Mouse (Mus musculus) megakaryocyte, embryonic 14.5 days (primary cell): ENCODE data around the gene Ppp1r27. TPM values are rescaled to one million over a fixed set of nuclear protein-coding genes. Genes with fewer than 3 reads are reported as not detected.

Source experiments
- H3K27me3 ChIP-seq: replicated peaks from 2 replicates; pipeline ENCODE3; 2012; ENCODE audit warnings: inconsistent platforms
- H3K36me3 ChIP-seq: replicated peaks from 2 replicates; pipeline ENCODE3; 2012; ENCODE audit warnings: low read length, inconsistent platforms, mixed read lengths
- H3K4me1 ChIP-seq: 2 replicates; pipeline ENCODE4 v1.6.1; 2012; ENCODE audit warnings: inconsistent platforms
- H3K4me3 ChIP-seq: replicated peaks from 2 replicates; pipeline ENCODE3; 2012; ENCODE audit warnings: moderate library complexity, mild to moderate bottlenecking, inconsistent platforms
- H3K9me3 ChIP-seq: 2 replicates; pipeline ENCODE4 v1.6.1; 2012; ENCODE audit warnings: inconsistent platforms
- FLI1 ChIP-seq: IDR thresholded peaks from 2 replicates; pipeline ENCODE4 v1.6.1; 2012; ENCODE audit warnings: low read length, inconsistent platforms, mixed read lengths
- GATA1 ChIP-seq: IDR thresholded peaks from 3 replicates; pipeline ENCODE4 v1.6.1; 2012; ENCODE audit warnings: mixed read lengths, low read length, inconsistent platforms, borderline replicate concordance
- polyA plus RNA-seq: library from polyadenylated mRNA; stranded (reverse); fragments of >175 nt; gene quantifications from 2 replicates; pipeline ENCODE4 v1.2.3, GENCODE M21; 2012; ENCODE audit warnings: low replicate concordance; ENCODE audit not compliant: insufficient read depth

Ppp1r27 gene
- polyA plus RNA-seq, 1 experiment, result 0.25 TPM

DNA sequence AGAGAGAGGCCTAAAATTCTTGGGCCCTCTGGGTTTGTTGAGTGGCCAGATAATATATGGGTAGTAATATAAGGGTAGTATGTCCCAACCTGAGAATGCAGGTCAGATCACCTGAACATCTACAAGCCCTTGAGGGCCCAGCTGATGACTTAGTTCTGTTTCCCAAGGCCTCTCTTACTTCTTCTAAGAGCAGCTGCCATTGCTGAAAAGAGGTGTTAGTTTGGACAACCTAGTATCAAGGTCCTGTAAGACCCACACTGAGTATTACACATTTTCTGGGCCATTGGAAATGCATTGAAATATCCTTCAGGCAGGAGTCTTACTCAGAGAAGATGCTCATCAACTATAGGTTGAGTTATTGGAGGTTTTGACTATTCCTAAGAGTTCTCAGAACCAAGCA is 25.0 kb upstream of the Ppp1r27 start:
- Histone ChIP-seq H3K4me3 (no peak overlapping the region), H3K9me3 (no peaks in the 10 kb centered on the region), H3K27me3 (no peaks in the 10 kb centered on the region), H3K4me1 (peaks cover 79% of the 10 kb centered on the region), H3K36me3 (peaks cover 52% of the 10 kb centered on the region)
- TF ChIP-seq FLI1 (no peak), GATA1 (no peak)

DNA sequence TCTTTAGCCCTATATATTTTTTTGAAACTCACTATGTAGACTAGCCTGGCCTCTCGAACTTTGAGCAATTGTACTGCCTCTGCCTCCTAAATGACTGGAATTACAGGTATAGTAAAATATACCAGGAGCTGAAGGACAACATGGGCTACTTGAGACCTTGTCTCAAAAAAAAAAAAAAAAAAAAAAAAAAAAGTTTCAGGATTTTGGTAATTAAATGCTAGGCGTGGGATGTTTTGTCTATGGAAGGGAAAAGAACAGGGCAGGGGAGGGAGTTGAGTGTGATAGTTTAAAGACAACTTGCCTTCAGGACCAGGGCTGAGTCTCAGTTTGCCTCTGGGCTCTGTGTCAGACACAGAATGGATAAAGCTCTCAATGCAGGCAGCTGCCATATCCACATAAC is 24.1 kb upstream of the Ppp1r27 start:
- Histone ChIP-seq H3K9me3 (no peaks in the 10 kb centered on the region), H3K4me3 (peak overlapping the region; percentile 38), H3K4me1 (peaks cover 83% of the 10 kb centered on the region), H3K36me3 (peaks cover 58% of the 10 kb centered on the region), H3K27me3 (no peaks in the 10 kb centered on the region)
- TF ChIP-seq GATA1 (no peak), FLI1 (no peak)

DNA sequence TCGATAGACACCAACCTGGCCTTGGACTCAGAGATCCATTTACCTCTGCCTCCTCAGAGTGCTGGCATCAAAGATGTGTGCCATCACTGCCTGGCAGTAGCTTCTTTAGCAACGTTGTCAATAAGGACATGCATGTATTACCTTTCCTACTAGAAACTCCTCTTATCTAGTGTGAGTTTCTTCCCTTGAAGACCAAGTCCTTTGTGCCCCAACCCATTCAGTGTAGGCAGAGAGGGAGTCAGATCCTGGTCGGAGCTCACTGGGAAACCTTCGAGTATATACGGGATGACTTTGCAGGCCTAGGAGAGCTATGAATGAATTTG is 23.3 kb upstream of the Ppp1r27 start:
- TF ChIP-seq FLI1, result no peak
- no peak for TF ChIP-seq GATA1
- H3K27me3 ChIP-seq, result no peaks in the 10 kb centered on the region
- H3K4me1 ChIP-seq, result peaks cover 77% of the 10 kb centered on the region
- peak overlapping the region; percentile 99 for H3K4me3 ChIP-seq
- peaks cover 53% of the 10 kb centered on the region for H3K36me3 ChIP-seq
- no peaks in the 10 kb centered on the region for H3K9me3 ChIP-seq

DNA sequence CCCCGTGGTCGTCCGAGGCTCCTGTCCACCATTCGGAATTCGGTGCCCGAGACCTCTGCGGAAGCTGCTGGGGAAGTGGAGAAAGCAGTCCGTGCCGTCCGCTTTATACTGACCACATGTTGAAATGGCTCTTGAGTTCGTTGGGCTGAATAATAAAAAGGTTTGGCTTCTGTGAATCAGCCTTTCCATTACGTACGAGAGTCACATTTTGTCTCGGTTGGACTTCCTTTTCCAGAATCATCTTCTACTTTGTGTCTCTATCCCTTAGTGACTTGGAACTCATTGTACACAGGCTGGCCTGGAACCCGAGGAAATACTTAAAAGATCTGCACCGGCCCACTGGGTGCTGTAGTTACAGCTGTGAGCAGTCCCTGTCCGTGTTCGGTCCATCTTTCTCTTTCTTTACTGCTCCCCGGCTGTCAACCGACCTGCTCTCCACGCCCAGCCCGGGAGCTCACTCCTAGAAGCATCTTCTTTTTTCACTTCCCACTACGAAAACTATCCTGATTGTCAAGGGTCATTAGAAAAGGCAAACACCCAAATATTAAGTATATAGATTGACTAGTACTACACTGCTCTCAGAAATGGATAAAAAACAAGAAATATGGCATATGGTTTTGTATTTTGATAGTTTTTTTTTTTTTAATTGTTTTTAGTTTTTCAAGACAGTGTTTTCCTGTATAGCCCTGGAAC is 22.8 kb upstream of the Ppp1r27 start:
- Histone ChIP-seq H3K9me3 (no peaks in the 10 kb centered on the region), H3K27me3 (no peaks in the 10 kb centered on the region), H3K4me3 (peak overlapping the region; percentile 99), H3K4me1 (peaks cover 72% of the 10 kb centered on the region), H3K36me3 (peaks cover 49% of the 10 kb centered on the region)
- no peak for TF ChIP-seq FLI1
- TF ChIP-seq GATA1, result no peak

DNA sequence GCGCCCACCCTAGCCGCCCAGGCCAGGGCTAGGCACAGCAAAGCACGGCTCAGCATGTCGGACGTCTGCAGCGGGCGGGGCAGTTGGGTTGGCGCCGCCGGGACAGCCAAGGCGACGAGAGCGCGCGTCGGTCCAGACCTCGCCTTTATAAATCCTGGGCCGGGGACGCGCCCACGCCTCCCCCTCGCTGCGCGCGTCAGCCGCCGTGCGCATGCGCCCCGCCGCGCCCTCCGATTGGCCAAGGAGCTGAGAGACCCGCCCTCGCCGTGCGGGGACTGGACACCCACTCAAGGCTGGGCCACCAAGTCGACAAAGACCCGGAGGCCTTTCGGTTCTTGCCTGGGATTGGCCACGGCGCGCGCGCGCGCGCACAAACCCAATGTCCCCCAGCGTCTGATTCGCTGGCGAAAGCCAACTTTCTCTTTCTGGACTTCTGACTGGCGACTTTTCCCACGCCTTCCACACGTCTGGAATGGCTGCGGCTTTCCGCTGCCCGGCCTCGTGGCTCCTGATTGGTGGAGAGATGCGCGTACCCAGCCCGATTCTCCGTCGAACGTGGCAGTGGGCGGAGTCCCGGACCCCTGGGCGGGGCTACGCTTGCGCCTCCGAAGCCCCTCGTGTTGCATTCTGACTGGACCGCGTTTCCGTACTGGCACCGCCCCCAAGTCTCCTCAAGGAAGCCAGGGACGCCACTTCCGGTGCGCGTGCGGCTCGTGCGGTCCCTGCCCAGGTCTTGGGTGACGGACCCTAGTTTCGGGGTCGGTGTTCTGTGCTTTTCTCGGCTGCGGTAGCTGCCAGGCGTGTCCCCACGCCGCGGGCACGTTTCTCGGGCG is 22.0 kb upstream of the Ppp1r27 start, which contains the start of gene P4hb:
P4hb (minus strand) TSS at position 502 of the 833 bp plus-strand sequence.
- H3K9me3 ChIP-seq, result no peaks in the 10 kb centered on the region
- no peaks in the 10 kb centered on the region for H3K27me3 ChIP-seq
- peak; percentile 90; the same call in 1 of the 2 replicates for TF ChIP-seq FLI1
- TF ChIP-seq GATA1, result no peak
- H3K36me3 ChIP-seq, result peaks cover 49% of the 10 kb centered on the region
- peak within 1 kb of the TSS; percentile 99 for H3K4me3 ChIP-seq
- peaks cover 72% of the 10 kb centered on the region for H3K4me1 ChIP-seq

DNA sequence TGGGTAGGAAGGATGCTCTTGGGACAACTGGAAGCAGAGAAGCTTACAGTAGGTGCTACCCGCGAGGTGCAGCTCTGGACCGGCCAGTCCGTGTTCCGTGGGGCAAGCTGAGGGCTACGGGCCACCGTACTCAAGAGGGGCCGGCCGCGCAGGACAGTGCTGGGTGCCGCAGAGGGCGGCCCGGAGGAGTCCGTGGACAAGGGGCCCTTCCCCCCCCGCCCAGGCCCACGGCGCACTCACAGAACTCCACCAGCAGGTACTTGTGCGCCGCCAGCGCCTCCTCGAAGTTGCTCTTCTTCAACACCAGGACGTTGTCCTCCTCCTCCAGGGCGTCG is 21.5 kb upstream of the Ppp1r27 start:
- Histone ChIP-seq H3K9me3 (no peaks in the 10 kb centered on the region), H3K27me3 (no peaks in the 10 kb centered on the region), H3K4me1 (peaks cover 72% of the 10 kb centered on the region), H3K36me3 (peaks cover 49% of the 10 kb centered on the region), H3K4me3 (peak overlapping the region; percentile 99)
- TF ChIP-seq FLI1, result no peak

DNA sequence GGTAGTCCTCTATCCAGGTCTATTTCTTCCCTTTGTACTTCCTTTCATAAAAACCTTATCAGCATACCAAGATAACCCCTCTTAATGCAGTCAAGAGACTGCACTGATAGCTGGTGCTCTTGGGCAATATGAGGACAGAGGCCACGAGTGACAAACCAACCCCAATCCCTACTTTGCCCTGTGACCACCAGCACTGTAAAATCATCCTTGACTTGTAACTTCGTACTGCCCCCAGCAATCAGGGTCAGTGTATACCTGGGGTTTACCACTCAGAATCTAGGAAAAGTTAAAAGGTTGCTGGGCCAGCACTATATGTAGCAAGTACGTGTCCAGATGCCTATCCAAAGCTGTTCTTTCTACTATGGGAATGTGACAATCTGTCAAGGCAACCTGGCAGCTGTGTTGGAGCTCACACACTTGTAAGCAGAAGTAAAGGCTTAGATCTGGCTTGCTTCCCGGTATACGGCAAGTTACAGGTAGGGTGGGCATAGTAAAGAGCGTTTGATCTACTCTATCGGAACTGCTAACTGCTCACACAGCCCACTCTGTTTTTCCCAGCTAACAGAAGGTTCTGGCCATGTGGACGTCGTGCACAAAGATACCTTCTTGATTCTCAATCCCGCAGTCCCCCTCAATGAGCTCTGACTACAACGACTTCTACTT is 21.0 kb upstream of the Ppp1r27 start:
- H3K27me3 ChIP-seq, result no peaks in the 10 kb centered on the region
- H3K4me3 ChIP-seq, result peak overlapping the region; percentile 99
- H3K4me1 ChIP-seq, result peaks cover 72% of the 10 kb centered on the region
- H3K36me3 ChIP-seq, result peaks cover 49% of the 10 kb centered on the region
- no peak for TF ChIP-seq GATA1
- no peak for TF ChIP-seq FLI1
- no peaks in the 10 kb centered on the region for H3K9me3 ChIP-seq

DNA sequence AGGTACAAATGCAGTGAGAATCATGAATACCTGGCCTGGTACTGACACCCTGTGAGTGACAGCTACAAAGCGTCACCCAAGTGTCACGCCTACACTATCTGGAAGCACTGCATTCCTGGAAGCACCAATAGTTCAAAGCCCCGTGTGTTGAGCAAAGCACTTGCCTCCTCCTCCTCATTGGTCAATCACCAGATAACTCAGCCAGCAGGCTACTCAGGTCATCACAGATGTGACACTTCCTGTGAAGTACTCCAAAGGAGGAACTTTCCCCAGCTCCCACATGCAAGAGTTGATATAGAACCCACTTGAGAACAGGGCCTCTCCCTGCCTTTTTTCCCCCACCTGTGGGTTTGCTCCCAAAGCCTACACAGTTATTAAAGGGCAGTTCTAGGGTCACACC is 20.2 kb upstream of the Ppp1r27 start:
- no peak for TF ChIP-seq GATA1
- no peak for TF ChIP-seq FLI1
- Histone ChIP-seq H3K9me3 (no peaks in the 10 kb centered on the region), H3K36me3 (peaks cover 49% of the 10 kb centered on the region), H3K4me1 (peaks cover 70% of the 10 kb centered on the region), H3K27me3 (no peaks in the 10 kb centered on the region), H3K4me3 (peak overlapping the region; percentile 99)

DNA sequence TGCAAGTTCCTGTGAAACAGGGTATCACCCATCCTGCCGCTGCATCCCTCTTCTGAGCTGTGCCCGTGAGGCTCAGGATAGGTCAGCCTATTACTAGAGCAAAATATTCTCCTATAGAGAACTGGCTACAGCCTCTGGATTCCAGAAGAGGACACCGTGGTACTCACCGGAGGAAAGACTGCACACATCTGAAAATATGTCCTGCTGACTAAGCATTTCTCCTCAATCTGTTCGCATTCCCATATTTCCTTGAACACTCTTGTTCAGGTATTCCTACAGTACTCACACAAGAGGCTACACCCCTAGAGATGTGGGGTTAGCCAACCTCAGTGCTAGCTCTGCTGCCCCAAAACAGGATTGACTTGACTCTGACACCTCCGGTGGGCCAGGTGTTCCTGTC is 17.4 kb upstream of the Ppp1r27 start:
- Histone ChIP-seq H3K4me3 (no peak overlapping the region), H3K4me1 (peaks cover 60% of the 10 kb centered on the region), H3K9me3 (no peaks in the 10 kb centered on the region), H3K27me3 (no peaks in the 10 kb centered on the region), H3K36me3 (peaks cover 73% of the 10 kb centered on the region)
- no peak for TF ChIP-seq GATA1
- no peak for TF ChIP-seq FLI1

DNA sequence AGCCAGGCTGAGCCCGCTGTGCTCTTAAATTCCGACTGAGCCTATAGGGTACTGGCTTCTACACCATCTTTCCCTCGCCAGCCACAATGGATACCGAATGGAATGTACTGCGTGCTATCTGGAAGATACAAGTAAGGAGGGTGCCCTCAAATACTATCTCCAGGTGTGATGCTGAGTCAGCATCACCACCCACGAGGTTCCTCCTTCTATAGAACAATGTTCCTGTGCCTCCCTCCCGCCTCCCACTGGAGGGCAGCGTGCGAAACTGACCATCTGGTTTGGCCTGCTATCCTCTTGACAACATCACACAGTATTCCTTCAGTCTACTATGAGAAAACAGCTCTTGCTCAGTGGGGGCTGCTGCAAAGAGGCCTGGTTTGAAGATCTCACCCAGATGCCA is 14.2 kb upstream of the Ppp1r27 start:
- peaks cover 41% of the 10 kb centered on the region for H3K4me1 ChIP-seq
- TF ChIP-seq GATA1, result no peak
- TF ChIP-seq FLI1, result no peak
- H3K4me3 ChIP-seq, result no peak overlapping the region
- peaks cover 91% of the 10 kb centered on the region for H3K36me3 ChIP-seq
- no peaks in the 10 kb centered on the region for H3K27me3 ChIP-seq
- no peaks in the 10 kb centered on the region for H3K9me3 ChIP-seq
